Comparison of ENCODE assay signal across 8 mouse cellular contexts in the genomic region with DNA sequence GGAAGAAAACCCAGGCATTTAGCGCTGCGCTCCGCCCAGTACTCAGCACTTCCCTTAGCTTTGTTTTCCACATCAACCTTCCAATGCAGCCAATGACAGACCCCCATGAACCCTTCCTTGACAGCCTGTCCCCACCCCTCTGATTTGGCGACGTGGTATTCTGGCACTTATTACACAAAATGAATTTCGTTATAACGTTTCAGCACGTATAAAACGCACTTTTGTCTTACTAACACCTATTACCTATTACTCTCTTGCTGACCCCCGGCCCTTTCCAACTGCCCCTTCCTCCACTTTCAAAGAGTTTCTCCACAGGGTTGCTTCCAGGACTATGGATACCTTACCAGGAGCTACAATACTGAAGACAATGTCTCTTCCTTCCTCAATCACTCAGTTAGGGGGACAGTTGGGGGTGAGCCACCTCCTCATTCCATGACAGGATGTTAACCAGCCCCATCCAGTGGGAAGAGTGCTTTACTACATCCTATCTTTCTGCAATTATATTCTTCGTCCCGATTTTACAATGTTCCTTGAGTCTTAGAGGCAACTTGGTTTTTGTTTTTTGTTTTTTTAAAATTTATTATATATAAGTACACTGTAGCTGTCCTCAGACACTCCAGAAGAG. TPM values are rescaled to one million over a fixed set of nuclear protein-coding genes. Genes with fewer than 3 reads are reported as not detected.
DNase-seq lines count a peak whose midpoint lies in the region; ATAC-seq and TF ChIP-seq lines count a peak whose summit lies in the region.

No protein-coding gene starts in this region.

- H3K4me3 ChIP-seq in left cerebral cortex, adult 2 months = peak overlapping the region; percentile 51
- H3K4me3 ChIP-seq in embryonic facial prominence, embryonic 14.5 days (ENCODE audit: low read depth, low read length) = peak overlapping the region; percentile 39
- H3K4me3 ChIP-seq in intestine, embryonic 15.5 days (replicated peaks) = peak overlapping the region; percentile 2; the same call in 1 of the 2 replicates
- H3K4me3 ChIP-seq in myocyte = peak overlapping the region; percentile 6

- peak overlapping the region; percentile 90 for H3K4me2 ChIP-seq in embryonic facial prominence, embryonic 14.5 days (ENCODE audit: low read depth, low read length)
- H3K4me2 ChIP-seq in intestine, embryonic 15.5 days (replicated peaks) = peak overlapping the region; percentile 82
- H3K4me2 ChIP-seq in myocyte (ENCODE audit: low read depth) = peak overlapping the region; percentile 65

- intact Hi-C loops in left cerebral cortex, adult 2 months (cut with DNase I) = loop anchor here (1.0 kb wide), 2 partner anchors 21 to 26 kb away; a partner anchor contains a TSS

- peaks cover 27% of the 10 kb centered on the region for H3K4me1 ChIP-seq in embryonic facial prominence, embryonic 14.5 days (ENCODE audit: control insufficient read depth, insufficient read depth, low read length)
- peaks cover 32% of the 10 kb centered on the region for H3K4me1 ChIP-seq in intestine, embryonic 15.5 days (replicated peaks)

- TF ChIP-seq CTCF in left cerebral cortex, adult 2 months (IDR thresholded peaks at IDR 0.05) = no peak; the same call in none of the 2 replicates

- ATAC-seq in embryonic facial prominence, embryonic 14.5 days (ENCODE audit: low read depth) = peak; percentile 24; the same call in 1 of the 2 replicates
- peak; percentile 29 for ATAC-seq in intestine, embryonic 15.5 days

- DNase-seq in left cerebral cortex, adult 2 months (ENCODE audit: extremely low spot score in 1 of 2, low spot score in 2 of 2) = no peak
- no peak for DNase-seq in left cerebral cortex, adult 11 months (ENCODE audit: low spot score)
- peak; percentile 61 for DNase-seq in embryonic facial prominence, embryonic 14.5 days (ENCODE audit: low spot score)
- DNase-seq in layer of hippocampus, adult 9-11 months = no peak
- DNase-seq in ovary, adult 18-20 months (ENCODE audit: low spot score) = no peak
- no peak for DNase-seq in ovary, postnatal 36 days (ENCODE audit: low spot score)

- H3K36me3 ChIP-seq in embryonic facial prominence, embryonic 14.5 days (ENCODE audit: control insufficient read depth, insufficient read depth, low read length) = peaks cover 40% of the 10 kb centered on the region
- peaks cover 21% of the 10 kb centered on the region; the same call in 1 of the 2 replicates for H3K36me3 ChIP-seq in intestine, embryonic 15.5 days
- H3K36me3 ChIP-seq in myocyte (ENCODE audit: control insufficient read depth, insufficient read depth) = peaks cover 22% of the 10 kb centered on the region

- 0 out of 2 replicates have a peak overlapping the region, but pooled peaks have one; percentile 2 for H3K9ac ChIP-seq in embryonic facial prominence, embryonic 14.5 days (ENCODE audit: low read depth, low read length)
- H3K9ac ChIP-seq in intestine, embryonic 15.5 days = peak overlapping the region; percentile 34

- peak overlapping the region; percentile 100 for H3K27ac ChIP-seq in left cerebral cortex, adult 2 months
- peak overlapping the region; percentile 98 for H3K27ac ChIP-seq in embryonic facial prominence, embryonic 14.5 days (replicated peaks; ENCODE audit: low read depth, low read length)
- peak overlapping the region; percentile 86 for H3K27ac ChIP-seq in intestine, embryonic 15.5 days

- H3K27me3 ChIP-seq in embryonic facial prominence, embryonic 14.5 days (replicated peaks; ENCODE audit: control insufficient read depth, insufficient read depth, low read length) = no peaks in the 10 kb centered on the region
- no peaks in the 10 kb centered on the region for H3K27me3 ChIP-seq in intestine, embryonic 15.5 days (replicated peaks)
- H3K27me3 ChIP-seq in myocyte (ENCODE audit: control insufficient read depth, insufficient read depth, insufficient read length) = no peaks in the 10 kb centered on the region

- no peaks in the 10 kb centered on the region for H3K79me2 ChIP-seq in myocyte (ENCODE audit: control insufficient read depth, insufficient read depth)

- TF ChIP-seq POLR2A in myocyte (IDR thresholded peaks at IDR 0.05; ENCODE audit: insufficient read length, low read depth) = no peak

- no peaks in the 10 kb centered on the region for H3K9me3 ChIP-seq in embryonic facial prominence, embryonic 14.5 days (ENCODE audit: control insufficient read depth, low read length)
- H3K9me3 ChIP-seq in intestine, embryonic 15.5 days = no peaks in the 10 kb centered on the region

- WGBS in embryonic facial prominence, embryonic 14.5 days = 10% methylated on average over 12 of the region's 12 CpGs
- WGBS in intestine, embryonic 15.5 days = 9% methylated on average over 12 of the region's 12 CpGs

- H3ac ChIP-seq in myocyte (ENCODE audit: control insufficient read depth, insufficient read length) = no peak overlapping the region

TF ChIP-seq in myocyte, 11 proteins besides CTCF, POLR2A, EP300 and RAD21:
- TF ChIP-seq TCF3 (IDR thresholded peaks at IDR 0.05; ENCODE audit: insufficient read length, low read depth) (no peak), REST (IDR thresholded peaks at IDR 0.05; ENCODE audit: insufficient read depth, insufficient read length) (no peak), CEBPB (IDR thresholded peaks at IDR 0.05; ENCODE audit: insufficient read depth, poor library complexity, severe bottlenecking) (no peak), MAX (IDR thresholded peaks at IDR 0.05; ENCODE audit: low read depth) (no peak), E2F4 (IDR thresholded peaks at IDR 0.05; ENCODE audit: insufficient read depth) (no peak), SRF (IDR thresholded peaks at IDR 0.05; ENCODE audit: control insufficient read depth, insufficient read length, low read depth) (no peak), POLR2AphosphoS2 (IDR thresholded peaks at IDR 0.05; ENCODE audit: insufficient read length, low read depth) (no peak), MYOG (IDR thresholded peaks at IDR 0.05; ENCODE audit: control insufficient read depth in 1 of 3, insufficient read depth in 1 of 3, insufficient read length in 2 of 3, low read depth in 2 of 3) (no peak), USF1 (IDR thresholded peaks at IDR 0.05; ENCODE audit: low read depth) (no peak), TCF12 (IDR thresholded peaks at IDR 0.05; ENCODE audit: insufficient read depth, poor library complexity, severe bottlenecking) (no peak), MYOD1 (IDR thresholded peaks at IDR 0.05; ENCODE audit: control insufficient read depth in 1 of 3, insufficient read length in 2 of 3, low read depth in 2 of 3) (no peak)

RNA-seq across cellular contexts. Expression of a gene that starts 4.0 kb away (rescaled TPM):
- 1 to 10 TPM; 3.3 to 4.1 TPM for total RNA-seq in left cerebral cortex, adult 2 months (2021)
- 18.0 and 18.2 TPM in 2 replicates for polyA plus RNA-seq in embryonic facial prominence, embryonic 14.5 days (2014; fragmentation: Nextera tagmentation; extraction: Ambion mirVana)
- 34.7 and 37.5 TPM in 2 replicates for polyA plus RNA-seq in intestine, embryonic 15.5 days (2015; fragmentation: Nextera tagmentation; extraction: Ambion mirVana)
- 59.9 TPM for polyA plus RNA-seq in myocyte (2012; fragmentation: generic; extraction: Trizol)

RNA-seq across cellular contexts. Expression of a gene that starts 22.1 kb away (rescaled TPM):
- 100 to 1,000 TPM; 201 to 213 TPM for total RNA-seq in left cerebral cortex, adult 2 months (2021)
- 380 and 416 TPM in 2 replicates for polyA plus RNA-seq in embryonic facial prominence, embryonic 14.5 days (2014; fragmentation: Nextera tagmentation; extraction: Ambion mirVana)
- 334 and 335 TPM in 2 replicates for polyA plus RNA-seq in intestine, embryonic 15.5 days (2015; fragmentation: Nextera tagmentation; extraction: Ambion mirVana)
- 499 TPM for polyA plus RNA-seq in myocyte (2012; fragmentation: generic; extraction: Trizol)

RNA-seq across cellular contexts. Expression of a gene that starts 25.6 kb away (rescaled TPM):
- total RNA-seq in left cerebral cortex, adult 2 months (2021) = 10 to 100 TPM; 10.5 to 10.9 TPM
- polyA plus RNA-seq in embryonic facial prominence, embryonic 14.5 days (2014; fragmentation: Nextera tagmentation; extraction: Ambion mirVana) = 46.7 and 52.3 TPM in 2 replicates
- polyA plus RNA-seq in intestine, embryonic 15.5 days (2015; fragmentation: Nextera tagmentation; extraction: Ambion mirVana) = 66.4 and 81.9 TPM in 2 replicates
- 29.4 TPM for polyA plus RNA-seq in myocyte (2012; fragmentation: generic; extraction: Trizol)

RNA-seq across cellular contexts. Expression of a gene that starts 32.4 kb away (rescaled TPM):
- 1 to 10 TPM in 1 of 2 experiments, under 1 TPM in 1; 0.97 to 1.2 TPM for total RNA-seq in left cerebral cortex, adult 2 months (2021)
- 1.2 and 1.4 TPM in 2 replicates for polyA plus RNA-seq in embryonic facial prominence, embryonic 14.5 days (2014; fragmentation: Nextera tagmentation; extraction: Ambion mirVana)
- polyA plus RNA-seq in intestine, embryonic 15.5 days (2015; fragmentation: Nextera tagmentation; extraction: Ambion mirVana) = 0.74 and 0.97 TPM in 2 replicates
- polyA plus RNA-seq in myocyte (2012; fragmentation: generic; extraction: Trizol) = 0.43 TPM

RNA-seq across cellular contexts. Expression of a gene that starts 34.4 kb away (rescaled TPM):
- total RNA-seq in left cerebral cortex, adult 2 months (2021) = 10 to 100 TPM; 11.3 to 12.6 TPM
- polyA plus RNA-seq in embryonic facial prominence, embryonic 14.5 days (2014; fragmentation: Nextera tagmentation; extraction: Ambion mirVana) = 15.9 and 18.0 TPM in 2 replicates
- polyA plus RNA-seq in intestine, embryonic 15.5 days (2015; fragmentation: Nextera tagmentation; extraction: Ambion mirVana) = 15.1 and 19.1 TPM in 2 replicates
- 13.8 TPM for polyA plus RNA-seq in myocyte (2012; fragmentation: generic; extraction: Trizol)
